ENCODE assay signal across 24 mouse cellular contexts in the genomic region with DNA sequence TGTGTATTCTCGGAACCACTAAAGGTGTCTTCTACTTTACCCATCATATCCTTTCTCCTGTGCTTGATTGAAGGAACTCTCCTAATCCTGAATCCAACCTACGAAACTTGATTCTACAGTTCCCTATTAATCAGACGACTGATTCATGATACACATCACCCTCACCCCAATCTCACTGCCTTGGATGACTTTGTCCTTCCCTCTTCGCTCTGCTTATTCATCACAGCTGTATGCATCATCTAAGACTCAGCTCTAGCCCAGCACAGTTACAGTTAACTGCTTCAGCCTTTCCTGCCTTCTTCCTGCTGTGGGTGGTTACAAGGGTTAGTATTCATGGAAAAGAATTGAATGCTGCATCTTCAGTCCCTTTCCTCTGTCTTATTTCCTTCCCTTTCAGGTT.
"Had no signal": no experiment of that assay in that cellular context is flagged by ENCODE, and none has a peak within 500 bp of the region (broad histone marks: within the 10 kb centered on the region; RNA-seq: fewer than 3 reads in every experiment).

No protein-coding gene starts in this region.

- H3K4me1 ChIP-seq: heart, embryonic 10.5 days; heart, embryonic 12.5 days; hindbrain, embryonic 13.5 days; hindbrain, embryonic 15.5 days; kidney, embryonic 15.5 days; limb, embryonic 13.5 days; limb, embryonic 15.5 days; liver, embryonic 12.5 days had no signal

- H3K27ac ChIP-seq: gastrocnemius, adult 2 months; heart, embryonic 10.5 days; hindbrain, embryonic 13.5 days; hindbrain, embryonic 15.5 days; hindbrain, postnatal 0 days; kidney, embryonic 15.5 days; kidney, postnatal 0 days; limb, embryonic 13.5 days; limb, embryonic 15.5 days; liver, embryonic 12.5 days; liver, embryonic 14.5 days had no signal

- H3K36me3 ChIP-seq: heart, embryonic 10.5 days; heart, embryonic 12.5 days; hindbrain, embryonic 13.5 days; hindbrain, embryonic 15.5 days; kidney, embryonic 15.5 days; limb, embryonic 13.5 days; limb, embryonic 15.5 days; liver, embryonic 12.5 days had no signal

- DNase-seq: gastrocnemius, adult 2 months; gastrocnemius, postnatal 10 days; gastrocnemius, postnatal 25 days; heart, adult 18-20 months; heart, postnatal 10 days; heart, postnatal 4 days; kidney, adult 11 months; kidney, adult 2 months; kidney, adult 9 months; kidney, postnatal 14 days; kidney, postnatal 36 days; layer of hippocampus, adult 9-11 months; layer of hippocampus, postnatal 36 days had no signal

- H3K4me3 ChIP-seq: gastrocnemius, adult 2 months; heart, embryonic 10.5 days; heart, embryonic 12.5 days; hindbrain, embryonic 13.5 days; hindbrain, embryonic 15.5 days; kidney, embryonic 15.5 days; limb, embryonic 13.5 days; limb, embryonic 15.5 days; liver, embryonic 12.5 days had no signal

- H3K9me3 ChIP-seq: heart, embryonic 10.5 days; heart, embryonic 12.5 days; hindbrain, embryonic 13.5 days; hindbrain, embryonic 15.5 days; kidney, embryonic 15.5 days; limb, embryonic 13.5 days; limb, embryonic 15.5 days; liver, embryonic 12.5 days had no signal

- H3K27me3 ChIP-seq: heart, embryonic 12.5 days; hindbrain, embryonic 13.5 days; hindbrain, embryonic 15.5 days; kidney, embryonic 15.5 days; limb, embryonic 13.5 days; limb, embryonic 15.5 days; liver, embryonic 12.5 days had no signal
